Mouse (Mus musculus): ENCODE results near the gene Gkap1. TPM values are rescaled to one million over a fixed set of nuclear protein-coding genes. Genes with fewer than 3 reads are reported as not detected.

Gene Gkap1
- polyA plus RNA-seq, 1 experiment from 2014 or later: 28.6 TPM

DNA sequence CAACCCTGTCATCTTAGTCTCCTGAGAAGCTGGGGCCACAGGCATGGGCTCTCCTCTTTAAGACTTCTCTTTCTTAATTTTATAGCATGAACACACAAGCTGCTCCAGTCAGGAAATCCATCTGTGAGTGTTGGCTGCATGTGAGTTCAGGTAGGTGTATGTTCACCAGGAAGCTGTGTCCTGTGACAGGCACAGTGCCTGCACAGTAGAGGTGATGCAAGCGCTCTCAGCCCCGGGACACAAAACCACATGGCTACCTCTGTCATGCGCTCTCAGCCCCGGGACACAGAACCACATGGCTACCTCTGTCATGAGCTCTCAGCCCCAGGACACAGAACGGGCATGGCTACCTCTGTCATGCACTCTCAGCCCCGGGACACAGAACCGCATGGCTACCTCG is 12.0 kb downstream of the Gkap1 start:
- H3K4me2 ChIP-seq: no peak overlapping the region
- no peaks in the 10 kb centered on the region for H3K4me1 ChIP-seq (replicated peaks)
- peaks cover 9% of the 10 kb centered on the region for H3K36me3 ChIP-seq
- no peak overlapping the region for H3K9ac ChIP-seq (replicated peaks)
- H3K9me3 ChIP-seq: no peaks in the 10 kb centered on the region
- no peak overlapping the region for H3K27ac ChIP-seq
- H3K27me3 ChIP-seq: no peaks in the 10 kb centered on the region
- 77% methylated on average over 8 of the region's 8 CpGs for WGBS
- H3K4me3 ChIP-seq (replicated peaks): no peak overlapping the region
- no peak for ATAC-seq (ENCODE audit: insufficient number of reproducible peaks, insufficient read depth, low FRiP score, low TSS enrichment, low read depth)

DNA sequence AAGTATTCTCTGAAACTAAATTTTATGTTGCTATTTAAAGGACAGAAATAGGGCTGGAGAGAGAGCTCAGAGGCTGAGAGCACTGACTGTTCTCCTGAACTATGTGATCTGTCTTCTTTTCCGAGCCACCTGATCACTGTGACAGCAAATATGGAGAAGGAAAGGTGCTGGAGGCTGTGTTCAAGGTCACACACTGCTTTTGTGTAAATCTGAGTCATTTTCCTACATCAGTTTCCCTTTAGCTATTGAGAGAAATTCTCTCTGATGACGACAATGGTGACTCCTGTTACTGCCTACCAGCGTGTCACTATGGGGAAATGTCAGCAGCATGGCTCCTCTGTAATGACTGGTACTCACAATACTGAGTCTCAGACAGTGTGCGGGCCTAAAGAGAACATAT is 13.8 kb downstream of the Gkap1 start:
- H3K4me3 ChIP-seq (replicated peaks): no peak overlapping the region
- H3K27me3 ChIP-seq: no peaks in the 10 kb centered on the region
- no peaks in the 10 kb centered on the region for H3K9me3 ChIP-seq
- H3K9ac ChIP-seq (replicated peaks): no peak overlapping the region
- H3K27ac ChIP-seq: no peak overlapping the region
- peaks cover 15% of the 10 kb centered on the region for H3K36me3 ChIP-seq
- ATAC-seq (ENCODE audit: insufficient number of reproducible peaks, insufficient read depth, low FRiP score, low TSS enrichment, low read depth): no peak
- no peak overlapping the region for H3K4me2 ChIP-seq
- H3K4me1 ChIP-seq (replicated peaks): no peaks in the 10 kb centered on the region
- WGBS: 82% methylated on average over 4 of the region's 4 CpGs

DNA sequence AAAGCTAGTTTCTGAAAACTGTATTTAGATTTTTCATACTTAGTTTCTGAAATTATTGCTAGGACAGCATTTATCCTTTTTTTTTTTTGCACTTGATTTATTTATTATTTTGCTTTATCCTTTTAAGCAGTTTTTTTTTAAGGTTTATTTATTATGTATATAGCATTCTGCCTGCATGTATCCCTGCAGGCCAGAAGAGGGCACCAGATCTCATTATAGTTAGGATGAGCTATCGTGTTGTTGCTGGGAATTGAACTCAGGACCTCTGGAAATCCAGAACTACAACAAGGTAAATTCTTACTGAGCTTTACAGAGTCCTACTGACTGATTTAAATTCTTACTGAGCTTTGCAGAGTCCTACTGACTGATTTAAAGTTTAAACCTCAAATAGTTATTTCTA is 22.2 kb downstream of the Gkap1 start:
- no peaks in the 10 kb centered on the region for H3K27me3 ChIP-seq
- H3K9me3 ChIP-seq: no peaks in the 10 kb centered on the region
- WGBS: 89% methylated on average over 1 of the region's 1 CpGs
- peaks cover 34% of the 10 kb centered on the region for H3K36me3 ChIP-seq
- H3K27ac ChIP-seq: no peak overlapping the region
- no peak overlapping the region for H3K4me2 ChIP-seq
- H3K4me1 ChIP-seq (replicated peaks): no peaks in the 10 kb centered on the region
- no peak overlapping the region for H3K9ac ChIP-seq (replicated peaks)
- ATAC-seq (ENCODE audit: insufficient number of reproducible peaks, insufficient read depth, low FRiP score, low TSS enrichment, low read depth): no peak
- H3K4me3 ChIP-seq (replicated peaks): no peak overlapping the region

DNA sequence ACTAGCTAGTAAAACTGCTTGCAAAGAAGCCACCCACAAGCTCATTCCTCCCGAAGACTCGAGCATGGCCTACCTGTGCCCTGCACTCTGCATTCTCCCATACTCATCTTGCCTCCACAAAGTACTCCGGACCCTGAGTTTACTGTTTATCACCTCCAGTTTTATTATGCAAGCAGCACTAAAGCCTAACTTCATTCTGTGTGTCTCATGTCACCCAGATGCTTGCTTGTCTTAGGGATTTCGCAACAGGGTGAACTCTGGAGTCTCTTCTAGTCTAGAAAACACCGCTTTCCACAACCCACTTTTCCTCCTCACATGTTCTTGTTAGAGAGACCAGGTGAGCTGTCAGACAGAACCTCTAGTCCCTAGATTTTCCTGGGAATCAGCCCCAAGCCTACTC is 26.5 kb downstream of the Gkap1 start:
- H3K27ac ChIP-seq: no peak overlapping the region
- H3K4me1 ChIP-seq (replicated peaks): no peaks in the 10 kb centered on the region
- H3K4me2 ChIP-seq: no peak overlapping the region
- ATAC-seq (ENCODE audit: insufficient number of reproducible peaks, insufficient read depth, low FRiP score, low TSS enrichment, low read depth): no peak
- 80% methylated on average over 5 of the region's 5 CpGs for WGBS
- no peaks in the 10 kb centered on the region for H3K9me3 ChIP-seq
- no peak overlapping the region for H3K4me3 ChIP-seq (replicated peaks)
- H3K36me3 ChIP-seq: peaks cover 18% of the 10 kb centered on the region
- H3K27me3 ChIP-seq: no peaks in the 10 kb centered on the region
- H3K9ac ChIP-seq (replicated peaks): no peak overlapping the region

DNA sequence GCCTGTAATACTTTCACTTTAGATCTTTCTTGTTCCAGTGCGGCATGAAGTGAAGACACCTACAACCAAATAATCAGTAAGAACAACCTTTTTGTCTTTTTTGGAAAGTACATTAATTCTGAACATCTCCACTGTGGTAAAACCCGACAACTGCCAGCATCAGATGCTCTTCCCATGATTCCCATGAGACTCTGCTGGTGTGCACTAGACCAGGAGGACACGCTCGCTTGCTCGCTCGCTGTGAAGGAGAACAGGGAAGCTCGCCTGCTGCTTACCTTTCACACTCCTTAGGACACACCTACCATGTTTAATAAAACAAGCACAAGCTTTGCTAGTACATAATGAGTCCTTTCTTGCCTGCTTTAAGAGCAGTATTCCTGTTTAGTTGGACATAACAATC is 39.0 kb downstream of the Gkap1 start:
- Histone ChIP-seq H3K36me3 (peaks cover 23% of the 10 kb centered on the region), H3K4me1 (replicated peaks) (no peaks in the 10 kb centered on the region), H3K27me3 (no peaks in the 10 kb centered on the region), H3K9ac (replicated peaks) (no peak overlapping the region), H3K9me3 (no peaks in the 10 kb centered on the region), H3K27ac (no peak overlapping the region), H3K4me3 (replicated peaks) (no peak overlapping the region), H3K4me2 (no peak overlapping the region)
- no peak for ATAC-seq (ENCODE audit: insufficient number of reproducible peaks, insufficient read depth, low FRiP score, low TSS enrichment, low read depth)
- 90% methylated on average over 7 of the region's 7 CpGs for WGBS

DNA sequence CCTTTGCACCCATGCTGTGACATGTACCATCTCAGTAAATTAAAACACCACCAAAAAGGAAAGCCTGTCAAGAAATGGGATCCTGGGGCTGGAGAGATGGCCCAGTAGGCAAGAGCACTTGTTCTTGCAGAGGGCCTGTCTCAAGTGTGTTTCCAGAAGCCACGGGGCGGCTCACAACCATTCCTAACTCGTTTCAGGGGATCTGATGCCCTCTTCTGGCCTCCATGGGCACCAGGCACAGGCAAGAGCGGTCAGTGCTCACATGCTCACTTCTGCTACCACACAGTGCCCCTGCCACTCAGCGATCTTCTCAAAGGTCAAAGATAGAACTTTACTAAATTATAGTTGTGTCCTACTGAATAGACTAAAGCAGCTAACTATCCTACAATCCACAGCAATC is 42.9 kb downstream of the Gkap1 start:
- Histone ChIP-seq H3K4me3 (replicated peaks) (no peak overlapping the region), H3K36me3 (peaks cover 14% of the 10 kb centered on the region; the same call in 1 of the 2 replicates), H3K4me2 (no peak overlapping the region), H3K9ac (replicated peaks) (no peak overlapping the region), H3K4me1 (replicated peaks) (no peaks in the 10 kb centered on the region), H3K27ac (no peak overlapping the region), H3K9me3 (no peaks in the 10 kb centered on the region), H3K27me3 (no peaks in the 10 kb centered on the region)
- 39% methylated on average over 5 of the region's 5 CpGs for WGBS
- no peak for ATAC-seq (ENCODE audit: insufficient number of reproducible peaks, insufficient read depth, low FRiP score, low TSS enrichment, low read depth)

DNA sequence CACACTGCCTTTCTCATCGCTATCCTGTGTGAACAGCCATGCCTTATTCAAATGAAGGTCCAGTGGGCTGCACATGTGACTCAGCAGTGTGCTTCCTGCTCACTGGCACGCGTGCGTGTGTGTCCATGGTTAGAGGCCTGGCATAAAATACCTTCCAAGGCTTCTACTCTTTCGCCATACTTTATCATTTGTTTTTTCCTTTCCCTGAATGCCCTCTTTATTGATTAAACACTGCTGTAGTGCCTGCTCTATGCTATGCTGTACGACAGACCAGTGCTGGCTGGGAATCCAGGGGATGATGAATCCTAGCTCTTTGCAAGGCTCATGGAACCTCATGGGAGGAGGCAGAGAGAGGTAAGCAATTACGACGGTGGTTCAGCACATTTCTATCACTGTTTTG is 43.4 kb downstream of the Gkap1 start:
- Histone ChIP-seq H3K4me3 (replicated peaks) (no peak overlapping the region), H3K4me1 (replicated peaks) (no peaks in the 10 kb centered on the region), H3K9me3 (peaks cover 2% of the 10 kb centered on the region; the same call in 1 of the 2 replicates), H3K36me3 (peaks cover 14% of the 10 kb centered on the region; the same call in 1 of the 2 replicates), H3K4me2 (no peak overlapping the region), H3K9ac (replicated peaks) (no peak overlapping the region), H3K27ac (no peak overlapping the region), H3K27me3 (no peaks in the 10 kb centered on the region)
- no peak for ATAC-seq (ENCODE audit: insufficient number of reproducible peaks, insufficient read depth, low FRiP score, low TSS enrichment, low read depth)
- WGBS: 86% methylated on average over 8 of the region's 8 CpGs

DNA sequence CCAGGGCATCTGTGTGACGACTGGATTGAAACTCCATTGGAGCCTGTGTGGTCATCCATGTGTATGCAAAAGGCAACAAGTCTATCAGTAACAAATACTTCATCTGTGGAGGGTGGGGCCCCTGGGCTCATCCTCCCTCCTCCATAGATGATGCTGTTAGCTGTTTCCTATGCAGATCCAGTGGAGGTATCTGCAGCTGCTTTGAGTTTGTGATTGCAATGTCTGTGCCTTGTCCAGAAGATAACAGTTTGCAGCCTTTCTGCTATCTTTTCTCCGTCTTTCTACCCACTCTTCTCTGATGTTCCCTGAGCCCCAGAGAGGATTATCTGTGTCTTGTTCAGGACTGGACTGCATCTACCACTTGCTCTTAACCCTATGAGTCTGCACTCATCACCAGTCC is 46.9 kb downstream of the Gkap1 start:
- no peak overlapping the region for H3K4me2 ChIP-seq
- no peak for ATAC-seq (ENCODE audit: insufficient number of reproducible peaks, insufficient read depth, low FRiP score, low TSS enrichment, low read depth)
- H3K36me3 ChIP-seq: peaks cover 5% of the 10 kb centered on the region; the same call in 1 of the 2 replicates
- no peak overlapping the region for H3K9ac ChIP-seq (replicated peaks)
- H3K27ac ChIP-seq: no peak overlapping the region
- no peaks in the 10 kb centered on the region for H3K4me1 ChIP-seq (replicated peaks)
- H3K27me3 ChIP-seq: no peaks in the 10 kb centered on the region
- 84% methylated on average over 2 of the region's 2 CpGs for WGBS
- peaks cover 6% of the 10 kb centered on the region; the same call in 1 of the 2 replicates for H3K9me3 ChIP-seq
- H3K4me3 ChIP-seq (replicated peaks): no peak overlapping the region

DNA sequence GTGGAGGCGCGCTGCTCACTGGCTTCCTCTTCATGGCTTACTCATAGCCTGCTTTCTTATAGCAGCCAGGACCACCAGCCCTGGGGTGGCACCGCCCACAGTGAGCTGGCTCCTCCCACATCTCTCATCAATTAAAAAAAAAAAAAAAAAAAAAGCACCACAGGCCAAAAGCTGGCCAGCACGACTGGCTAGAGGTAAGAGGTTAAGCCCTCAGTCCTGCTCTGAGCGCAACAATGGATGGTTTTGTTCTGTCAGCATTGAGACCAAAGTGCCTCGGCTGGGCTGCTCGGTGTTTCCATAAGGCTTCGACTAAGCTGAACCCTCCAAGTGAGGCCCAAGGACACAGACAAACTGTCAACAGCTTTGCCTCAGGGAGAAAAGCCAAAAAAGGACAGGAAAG is 49.8 kb downstream of the Gkap1 start:
- H3K4me3 ChIP-seq (replicated peaks): no peak overlapping the region
- ATAC-seq (ENCODE audit: insufficient number of reproducible peaks, insufficient read depth, low FRiP score, low TSS enrichment, low read depth): no peak
- H3K27me3 ChIP-seq: no peaks in the 10 kb centered on the region
- 76% methylated on average over 8 of the region's 8 CpGs for WGBS
- no peak overlapping the region for H3K27ac ChIP-seq
- H3K4me2 ChIP-seq: no peak overlapping the region
- no peaks in the 10 kb centered on the region for H3K36me3 ChIP-seq
- H3K9ac ChIP-seq (replicated peaks): no peak overlapping the region
- H3K4me1 ChIP-seq (replicated peaks): no peaks in the 10 kb centered on the region
- H3K9me3 ChIP-seq: peaks cover 6% of the 10 kb centered on the region; the same call in 1 of the 2 replicates

DNA sequence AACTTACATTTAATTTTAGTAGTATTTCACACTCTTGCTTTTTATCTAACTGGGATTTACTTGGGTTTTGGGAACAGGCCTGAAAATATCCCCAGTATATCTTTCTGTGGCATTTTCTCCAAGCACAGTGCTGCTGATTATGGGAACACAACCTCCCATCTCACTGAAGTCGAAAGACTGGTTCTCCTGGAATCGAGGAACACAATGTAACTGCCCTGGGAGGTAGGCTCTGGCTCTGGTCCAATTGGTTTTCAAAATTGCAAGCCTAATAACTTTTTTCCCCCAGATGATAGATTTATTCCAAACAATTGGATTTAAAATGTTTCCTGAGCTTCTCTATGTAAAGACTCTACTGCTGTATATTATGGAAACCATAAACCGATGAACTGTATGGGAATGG is 55.3 kb downstream of the Gkap1 start:
- no peak overlapping the region for H3K27ac ChIP-seq
- no peak overlapping the region for H3K4me3 ChIP-seq (replicated peaks)
- WGBS: 81% methylated on average over 3 of the region's 3 CpGs
- no peaks in the 10 kb centered on the region for H3K27me3 ChIP-seq
- no peak for ATAC-seq (ENCODE audit: insufficient number of reproducible peaks, insufficient read depth, low FRiP score, low TSS enrichment, low read depth)
- H3K4me1 ChIP-seq (replicated peaks): peaks cover 3% of the 10 kb centered on the region; the same call in 1 of the 2 replicates
- no peaks in the 10 kb centered on the region for H3K36me3 ChIP-seq
- no peaks in the 10 kb centered on the region for H3K9me3 ChIP-seq
- H3K4me2 ChIP-seq: no peak overlapping the region
- no peak overlapping the region for H3K9ac ChIP-seq (replicated peaks)

DNA sequence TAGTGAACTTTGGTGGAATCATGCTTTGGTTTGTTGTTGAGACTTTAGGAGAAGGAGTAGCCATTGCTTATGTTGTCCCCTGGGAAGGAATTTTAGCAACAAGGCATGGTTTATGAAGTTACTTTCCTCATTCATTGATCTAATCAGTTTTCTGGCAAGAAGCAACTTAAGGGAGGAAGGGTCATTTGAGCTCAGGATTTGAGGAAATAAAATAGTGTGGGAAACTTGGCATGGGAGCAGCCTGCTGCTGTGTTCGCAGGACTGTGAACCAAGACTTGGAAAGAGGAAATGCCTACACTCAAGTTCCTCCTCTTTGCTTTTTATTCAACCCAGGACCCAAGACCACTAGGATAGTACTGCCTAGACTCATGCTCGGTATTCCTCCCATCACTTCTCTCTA is 58.0 kb downstream of the Gkap1 start:
- Histone ChIP-seq H3K36me3 (no peaks in the 10 kb centered on the region), H3K4me1 (replicated peaks) (peaks cover 20% of the 10 kb centered on the region), H3K9ac (replicated peaks) (no peak overlapping the region), H3K27ac (no peak overlapping the region), H3K27me3 (no peaks in the 10 kb centered on the region), H3K4me2 (no peak overlapping the region), H3K4me3 (replicated peaks) (no peak overlapping the region), H3K9me3 (no peaks in the 10 kb centered on the region)
- WGBS: 85% methylated on average over 2 of the region's 2 CpGs
- ATAC-seq (ENCODE audit: insufficient number of reproducible peaks, insufficient read depth, low FRiP score, low TSS enrichment, low read depth): no peak

DNA sequence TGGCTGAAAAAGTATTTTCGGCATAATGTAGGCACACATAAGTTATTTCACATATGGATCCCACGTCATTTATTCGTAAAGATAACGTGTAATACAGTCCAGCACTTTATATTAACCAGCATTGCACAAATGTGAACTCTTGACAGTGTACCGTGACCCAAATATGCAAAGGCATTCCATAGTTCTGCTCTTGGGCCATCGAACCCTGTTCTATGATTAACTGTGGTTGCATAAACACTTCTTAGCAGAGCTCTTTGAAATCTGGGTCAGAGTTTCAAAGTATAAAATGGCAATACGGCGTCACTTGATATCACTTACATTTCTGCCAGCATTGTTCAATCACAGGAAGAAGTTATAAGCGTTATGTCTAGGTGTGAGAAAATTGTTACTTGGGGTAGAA is 59.1 kb downstream of the Gkap1 start:
- no peak for ATAC-seq (ENCODE audit: insufficient number of reproducible peaks, insufficient read depth, low FRiP score, low TSS enrichment, low read depth)
- H3K4me2 ChIP-seq: peak overlapping the region; percentile 81
- H3K36me3 ChIP-seq: no peaks in the 10 kb centered on the region
- H3K9ac ChIP-seq (replicated peaks): no peak overlapping the region
- 87% methylated on average over 9 of the region's 9 CpGs for WGBS
- H3K9me3 ChIP-seq: no peaks in the 10 kb centered on the region
- H3K27ac ChIP-seq: no peak overlapping the region
- peaks cover 26% of the 10 kb centered on the region for H3K4me1 ChIP-seq (replicated peaks)
- H3K27me3 ChIP-seq: no peaks in the 10 kb centered on the region
- H3K4me3 ChIP-seq (replicated peaks): peak overlapping the region; percentile 98; the same call in 1 of the 2 replicates
